Mouse (Mus musculus): ENCODE results near the gene 6430550D23Rik. TPM values are rescaled to one million over a fixed set of nuclear protein-coding genes. Genes with fewer than 3 reads are reported as not detected.

Gene 6430550D23Rik
- total RNA-seq (2021) = 1 to 10 TPM; 1.5 to 1.6 TPM

GRCm38 (mm10) chr2:156007888-156008532 lies at the start of gene 6430550D23Rik, which contains the start of gene Ergic3:
TSS of gene 6430550D23Rik (minus strand) at chr2:156007977.
TSS of gene Ergic3 (plus strand) at chr2:156008045.
- intact Hi-C loops (cut with DNase I) = loop anchor here (5.0 kb wide), 1 partner anchor 134 kb away; the partner anchor contains the start of genes Nfs1 and Romo1
- DNase-seq (ENCODE audit: low spot score in 2 of 2) = peak; percentile 95 to 97

GRCm38 (mm10) chr2:156052816-156053215 lies 45.0 kb upstream of the 6430550D23Rik start, which contains the start of gene Fer1l4:
TSS of gene Fer1l4 (minus strand) at chr2:156052947.
- intact Hi-C loops (cut with DNase I) = no loop called here
- DNase-seq (ENCODE audit: low spot score in 2 of 2) = no peak

GRCm38 (mm10) chr2:156047929-156048328 lies 40.2 kb upstream of the 6430550D23Rik start:
- intact Hi-C loops (cut with DNase I) = no loop called here
- no peak for DNase-seq (ENCODE audit: low spot score in 2 of 2)

GRCm38 (mm10) chr2:156042903-156043302 lies 35.1 kb upstream of the 6430550D23Rik start:
- intact Hi-C loops (cut with DNase I) = no loop called here
- no peak for DNase-seq (ENCODE audit: low spot score in 2 of 2)

- no peak for DNase-seq (ENCODE audit: low spot score in 2 of 2)
- intact Hi-C loops (cut with DNase I) = no loop called here
Observed at GRCm38 (mm10) chr2:156039390-156039789, 31.6 kb upstream of the 6430550D23Rik start.

- no peak for DNase-seq (ENCODE audit: low spot score in 2 of 2)
- intact Hi-C loops (cut with DNase I) = no loop called here
Observed at GRCm38 (mm10) chr2:156025482-156025881, 17.7 kb upstream of the 6430550D23Rik start.

GRCm38 (mm10) chr2:156021765-156022164 lies 14.0 kb upstream of the 6430550D23Rik start:
- intact Hi-C loops (cut with DNase I) = no loop called here

GRCm38 (mm10) chr2:156021219-156021618 lies 13.4 kb upstream of the 6430550D23Rik start:
- no peak for DNase-seq (ENCODE audit: low spot score in 2 of 2)
- intact Hi-C loops (cut with DNase I) = no loop called here

More at GRCm38 (mm10) chr2:156021765-156022164, 14.0 kb upstream of the 6430550D23Rik start:
- DNase-seq (ENCODE audit: low spot score in 2 of 2) = no peak

- intact Hi-C loops (cut with DNase I) = no loop called here
Observed at GRCm38 (mm10) chr2:156018106-156018505, 10.3 kb upstream of the 6430550D23Rik start.

GRCm38 (mm10) chr2:156005393-156005792 lies 2.4 kb downstream of the 6430550D23Rik start:
- intact Hi-C loops (cut with DNase I) = loop anchor here (5.0 kb wide), 1 partner anchor 137 kb away; the partner anchor contains the start of genes Nfs1 and Romo1
- DNase-seq (ENCODE audit: low spot score in 2 of 2) = no peak

More at GRCm38 (mm10) chr2:156018106-156018505, 10.3 kb upstream of the 6430550D23Rik start:
- no peak for DNase-seq (ENCODE audit: low spot score in 2 of 2)

GRCm38 (mm10) chr2:155991863-155992321 lies 15.9 kb downstream of the 6430550D23Rik start:
- intact Hi-C loops (cut with DNase I) = no loop called here
- peak; percentile 39 to 50 for DNase-seq (ENCODE audit: low spot score in 2 of 2)

GRCm38 (mm10) chr2:155991151-155991550 lies 16.6 kb downstream of the 6430550D23Rik start:
- intact Hi-C loops (cut with DNase I) = no loop called here
- no peak for DNase-seq (ENCODE audit: low spot score in 2 of 2)

GRCm38 (mm10) chr2:155989085-155989484 lies 18.7 kb downstream of the 6430550D23Rik start:
- no peak for DNase-seq (ENCODE audit: low spot score in 2 of 2)
- intact Hi-C loops (cut with DNase I) = no loop called here

GRCm38 (mm10) chr2:155987131-155987530 lies 20.6 kb downstream of the 6430550D23Rik start:
- no peak for DNase-seq (ENCODE audit: low spot score in 2 of 2)
- intact Hi-C loops (cut with DNase I) = no loop called here

GRCm38 (mm10) chr2:155985776-155986175 lies 22.0 kb downstream of the 6430550D23Rik start:
- intact Hi-C loops (cut with DNase I) = no loop called here
- no peak for DNase-seq (ENCODE audit: low spot score in 2 of 2)

- intact Hi-C loops (cut with DNase I) = loop anchor here (10.0 kb wide), 1 partner anchor 305 kb away; no protein-coding TSS in a partner anchor
- DNase-seq (ENCODE audit: low spot score in 2 of 2) = no peak
Observed at GRCm38 (mm10) chr2:155979328-155979991, 28.3 kb downstream of the 6430550D23Rik start.

- intact Hi-C loops (cut with DNase I) = loop anchor here (10.0 kb wide), 1 partner anchor 311 kb away; no protein-coding TSS in a partner anchor
- peak in 1 of 2 experiments; percentile 17 for DNase-seq (ENCODE audit: low spot score in 2 of 2)
Observed at GRCm38 (mm10) chr2:155974087-155974731, 33.6 kb downstream of the 6430550D23Rik start.

GRCm38 (mm10) chr2:155973348-155973747 lies 34.4 kb downstream of the 6430550D23Rik start:
- DNase-seq (ENCODE audit: low spot score in 2 of 2) = no peak
- intact Hi-C loops (cut with DNase I) = loop anchor here (10.0 kb wide), 1 partner anchor 311 kb away; no protein-coding TSS in a partner anchor

GRCm38 (mm10) chr2:155962991-155963390 lies 44.8 kb downstream of the 6430550D23Rik start:
- no peak for DNase-seq (ENCODE audit: low spot score in 2 of 2)
- intact Hi-C loops (cut with DNase I) = loop anchor here (10.0 kb wide), 1 partner anchor 182 kb away; the partner anchor contains the start of genes Nfs1 and Romo1

GRCm38 (mm10) chr2:155961862-155962261 lies 45.9 kb downstream of the 6430550D23Rik start:
- intact Hi-C loops (cut with DNase I) = loop anchor here (10.0 kb wide), 1 partner anchor 183 kb away; the partner anchor contains the start of genes Nfs1 and Romo1
- no peak for DNase-seq (ENCODE audit: low spot score in 2 of 2)
